Mouse (Mus musculus) spleen, adult 2 months (tissue): ENCODE results near the gene Rtel1. TPM values are rescaled to one million over a fixed set of nuclear protein-coding genes. Genes with fewer than 3 reads are reported as not detected.

Source experiments
- DNase-seq, 2 experiments: peaks; one replicate each; pipeline versions ENCODE4 v3.0.0 to v3.0.0-alpha.2; 2012 to 2021; ENCODE audit warnings: low spot score in 2 of 2, low read depth in 1 of 2
- H3K27ac ChIP-seq: fragments of 200-500 bp; 2 replicates; pipeline ENCODE4 v1.5.1; 2012; ENCODE audit warnings: low read length, inconsistent platforms; ENCODE audit not compliant: insufficient read depth
- H3K27me3 ChIP-seq: fragments of 200-500 bp; 2 replicates; pipeline ENCODE4 v1.6.1; 2012; ENCODE audit warnings: mild to moderate bottlenecking, moderate library complexity, low read length, inconsistent platforms; ENCODE audit not compliant: control insufficient read depth, insufficient read depth
- H3K36me3 ChIP-seq: fragments of 200-500 bp; 2 replicates; pipeline ENCODE4 v1.6.1; 2012; ENCODE audit warnings: mild to moderate bottlenecking, low read length, inconsistent platforms; ENCODE audit not compliant: control insufficient read depth, insufficient read depth
- H3K4me1 ChIP-seq: fragments of 200-500 bp; 2 replicates; pipeline ENCODE4 v1.6.1; 2011; ENCODE audit warnings: inconsistent platforms; ENCODE audit not compliant: control insufficient read depth, insufficient read depth, insufficient read length
- H3K4me3 ChIP-seq: fragments of 200-500 bp; 2 replicates; pipeline ENCODE4 v1.5.1; 2011; ENCODE audit warnings: mild to moderate bottlenecking, inconsistent platforms; ENCODE audit not compliant: insufficient read depth, insufficient read length; ENCODE audit errors: extremely low read depth
- CTCF ChIP-seq: fragments of 200-500 bp; IDR thresholded peaks from 2 replicates; pipeline ENCODE4 v1.5.1; 2011; ENCODE audit warnings: mild to moderate bottlenecking, inconsistent platforms; ENCODE audit not compliant: insufficient read depth, insufficient read length, insufficient replicate concordance; ENCODE audit errors: extremely low read depth
- POLR2A ChIP-seq: fragments of 200-500 bp; IDR thresholded peaks from 2 replicates; pipeline ENCODE4 v1.6.1; 2011; ENCODE audit warnings: low read depth, low read length, inconsistent platforms
- WGBS: fragments of 180-500 bp; shearing (Covaris S2); methylation state at CpG from one replicate; pipeline ENCODE4 v1.1.7; 2018; 5-methylcytosine and 5-hydroxymethylcytosine counted together
- polyA plus RNA-seq: library from polyadenylated mRNA; depleted of rRNA; stranded (reverse); fragments of >200 nt; gene quantifications from 2 replicates; pipeline ENCODE4 v1.2.3, GENCODE M21; 2012; rRNA removed

Gene Rtel1
- 51.9 and 52.9 TPM in 2 replicates for polyA plus RNA-seq

DNA sequence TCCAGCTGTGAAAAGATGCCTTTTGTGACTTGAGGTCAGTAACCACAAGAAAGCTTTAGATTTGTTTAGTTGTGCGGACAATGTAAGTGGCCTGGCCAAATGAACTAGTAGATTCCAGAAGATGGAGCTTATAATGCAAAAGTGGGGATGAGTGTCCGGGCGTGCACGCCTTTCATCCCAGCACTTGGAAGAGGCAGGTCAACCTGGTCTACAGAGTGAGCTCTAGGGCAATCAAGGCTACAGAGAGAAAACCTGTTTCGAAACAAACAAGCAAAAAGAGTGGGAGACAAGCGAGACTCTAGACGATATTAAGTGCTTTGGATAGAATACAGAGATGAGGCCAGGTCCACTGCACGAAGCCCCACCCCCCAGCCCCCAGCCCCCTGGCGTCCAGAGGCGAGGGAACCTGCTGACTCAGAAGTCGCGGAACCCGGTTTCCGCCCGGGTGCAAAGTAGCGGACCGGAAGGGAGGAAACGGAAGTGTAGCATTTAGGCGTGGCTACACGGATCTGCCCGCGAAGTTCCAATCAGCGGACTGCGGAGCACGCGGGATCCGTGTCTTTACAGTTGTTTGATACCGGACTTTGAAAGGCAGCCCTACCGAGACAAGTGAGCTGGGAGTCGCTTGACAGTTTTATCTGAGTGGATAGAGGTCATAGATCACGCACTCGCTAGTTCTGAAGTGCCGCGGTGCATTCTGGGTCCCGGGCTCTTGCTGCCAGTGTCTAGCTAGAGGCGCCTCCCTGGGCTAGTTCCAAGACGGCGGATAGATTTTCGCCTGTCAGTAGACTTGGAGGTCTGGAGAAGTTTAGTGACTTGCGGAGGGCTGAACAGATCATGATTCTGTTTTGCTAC, at the start of gene Rtel1:
Gene Rtel1, plus strand, starts transcription at position 492 of the 855 bp plus-strand sequence.
- TF ChIP-seq POLR2A (no peak), CTCF (no peak)
- WGBS, result 5% methylated on average over 40 of the region's 40 CpGs
- Histone ChIP-seq H3K36me3 (peaks cover 4% of the 10 kb centered on the region), H3K27me3 (no peaks in the 10 kb centered on the region), H3K4me3 (peak within 1 kb of the TSS; percentile 91), H3K4me1 (no peaks in the 10 kb centered on the region; the same call in 1 of the 2 replicates), H3K27ac (peak within 1 kb of the TSS; percentile 78)
- DNase-seq, result peak; percentile 73 to 78

- WGBS, result 94% methylated on average over 2 of the region's 2 CpGs
- Histone ChIP-seq H3K4me1 (no peaks in the 10 kb centered on the region), H3K4me3 (no peak overlapping the region), H3K36me3 (peaks cover 27% of the 10 kb centered on the region), H3K27me3 (no peaks in the 10 kb centered on the region), H3K27ac (no peak overlapping the region)
- TF ChIP-seq CTCF, result no peak
- TF ChIP-seq POLR2A, result no peak
- DNase-seq, result no peak
Observed at GRCm38 (mm10) chr2:181272092-181272491, 47.4 kb upstream of the Rtel1 start.

DNA sequence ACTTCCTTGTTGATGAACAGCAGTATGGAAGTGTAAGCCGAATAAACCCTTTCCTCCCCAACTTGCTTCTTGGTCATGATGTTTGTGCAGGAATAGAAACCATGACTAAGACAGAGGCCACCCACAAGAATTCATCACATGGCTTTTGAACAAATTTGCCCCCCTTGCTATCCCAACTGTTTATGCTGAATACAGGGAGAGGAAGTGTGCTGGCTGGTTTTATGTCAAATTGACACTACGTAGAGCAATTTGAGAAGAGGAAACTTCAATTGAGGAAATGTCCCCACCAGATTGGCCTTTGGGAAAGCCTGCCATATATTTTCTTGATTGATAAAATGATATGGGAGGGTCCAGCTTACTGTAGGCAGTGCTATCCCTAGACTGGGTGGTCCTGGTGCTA, 45.7 kb upstream of the Rtel1 start:
- no peak overlapping the region for H3K27ac ChIP-seq
- TF ChIP-seq POLR2A (no peak), CTCF (no peak)
- WGBS, result 85% methylated on average over 2 of the region's 2 CpGs

DNA sequence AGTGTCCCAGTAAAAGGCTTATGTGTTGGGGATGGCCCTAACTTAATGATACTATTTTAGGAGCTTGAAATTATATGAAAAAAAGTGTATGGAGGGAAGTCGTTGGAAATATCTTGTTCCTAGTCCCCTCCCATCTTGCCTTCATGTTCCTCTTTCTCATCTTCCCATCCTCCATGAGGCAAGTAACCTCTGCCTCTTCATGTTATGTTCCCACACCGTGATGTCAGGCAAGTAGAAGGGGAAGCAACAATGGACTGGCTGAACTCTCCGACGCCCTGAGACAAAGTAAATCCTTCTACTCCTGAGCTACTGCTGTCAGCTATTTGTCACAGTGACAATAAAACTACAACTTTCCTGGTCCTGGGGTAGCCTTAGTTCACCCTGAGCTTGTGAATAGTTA, 44.9 kb upstream of the Rtel1 start:
- DNase-seq, result no peak
- TF ChIP-seq POLR2A, result no peak
- no peak for TF ChIP-seq CTCF
- 73% methylated on average over 4 of the region's 4 CpGs for WGBS
- no peaks in the 10 kb centered on the region for H3K4me1 ChIP-seq
- no peak overlapping the region for H3K4me3 ChIP-seq
- H3K36me3 ChIP-seq, result peaks cover 24% of the 10 kb centered on the region
- no peaks in the 10 kb centered on the region for H3K27me3 ChIP-seq
- H3K27ac ChIP-seq, result no peak overlapping the region

More for the DNA sequence above, 45.7 kb upstream of the Rtel1 start:
- Histone ChIP-seq H3K36me3 (peaks cover 27% of the 10 kb centered on the region), H3K27me3 (no peaks in the 10 kb centered on the region), H3K4me1 (no peaks in the 10 kb centered on the region), H3K4me3 (no peak overlapping the region)
- DNase-seq, result no peak

DNA sequence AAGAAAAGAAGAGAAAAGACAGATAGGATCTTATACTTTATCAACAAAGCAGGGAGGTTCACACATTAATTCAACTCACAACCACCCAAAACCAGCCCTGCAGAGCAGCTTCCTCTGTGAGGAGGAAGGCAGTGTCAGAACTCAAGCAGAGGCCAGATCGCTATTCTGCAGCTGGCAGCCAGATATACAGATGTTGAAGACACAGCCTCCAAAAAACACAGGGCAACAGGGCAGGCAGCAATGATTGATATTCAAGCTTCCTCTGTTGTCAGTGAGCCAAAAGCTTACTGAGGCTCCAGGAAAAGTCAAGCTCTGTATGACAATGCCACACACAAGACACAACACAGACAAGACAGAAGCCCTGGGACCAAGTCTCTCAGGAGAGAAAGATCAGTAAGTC, 42.8 kb upstream of the Rtel1 start:
- H3K4me1 ChIP-seq, result no peaks in the 10 kb centered on the region
- H3K4me3 ChIP-seq, result no peak overlapping the region
- no peaks in the 10 kb centered on the region for H3K27me3 ChIP-seq
- H3K36me3 ChIP-seq, result peaks cover 15% of the 10 kb centered on the region
- 59% methylated on average over 1 of the region's 1 CpGs for WGBS
- DNase-seq, result no peak
- H3K27ac ChIP-seq, result no peak overlapping the region
- TF ChIP-seq CTCF (no peak), POLR2A (no peak)

DNA sequence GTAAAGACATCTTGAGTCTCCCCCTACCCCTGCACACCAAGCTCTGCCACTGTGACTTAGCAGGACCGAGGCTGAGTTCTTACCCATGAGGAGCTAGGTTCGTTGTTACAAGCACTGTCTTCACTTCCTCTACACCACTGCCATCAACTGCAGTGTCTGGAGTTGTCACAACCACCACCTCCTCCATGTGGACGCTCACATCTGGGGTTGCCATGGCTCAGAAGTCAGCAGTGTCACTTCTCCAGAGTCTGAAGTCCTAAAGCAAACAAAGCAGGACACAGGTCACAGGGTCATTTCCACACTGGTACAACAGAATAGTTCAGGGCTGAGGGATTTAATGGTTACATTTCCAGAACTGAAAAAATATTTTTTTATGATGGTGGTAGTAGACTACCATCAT, 41.7 kb upstream of the Rtel1 start:
- no peak overlapping the region for H3K27ac ChIP-seq
- no peak overlapping the region for H3K4me3 ChIP-seq
- no peak for DNase-seq
- TF ChIP-seq CTCF, result no peak
- TF ChIP-seq POLR2A, result no peak
- 72% methylated on average over 3 of the region's 3 CpGs for WGBS
- H3K27me3 ChIP-seq, result no peaks in the 10 kb centered on the region
- H3K4me1 ChIP-seq, result no peaks in the 10 kb centered on the region
- H3K36me3 ChIP-seq, result peaks cover 15% of the 10 kb centered on the region

DNA sequence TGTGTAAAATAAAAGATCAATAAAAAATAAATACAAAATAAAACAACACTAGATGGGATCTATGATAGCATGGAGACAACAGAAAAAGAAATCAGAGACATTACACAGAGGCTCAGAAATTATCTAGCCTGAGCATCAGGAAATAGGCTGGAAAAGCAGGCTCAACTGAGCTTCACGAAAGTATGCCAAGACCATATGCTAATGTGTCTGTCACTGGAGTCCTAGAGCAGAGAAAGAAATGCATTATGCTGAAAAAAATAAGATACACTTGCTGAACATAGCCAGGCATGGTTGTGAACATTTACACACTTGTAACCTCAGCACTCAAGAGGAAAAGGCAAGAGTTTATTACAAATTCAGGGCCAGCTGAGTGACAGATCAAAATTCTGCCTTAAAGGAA, 39.6 kb upstream of the Rtel1 start:
- WGBS, result 90% methylated on average over 1 of the region's 1 CpGs
- DNase-seq, result no peak
- no peak overlapping the region for H3K27ac ChIP-seq
- H3K4me3 ChIP-seq, result no peak overlapping the region
- H3K36me3 ChIP-seq, result peaks cover 17% of the 10 kb centered on the region
- H3K4me1 ChIP-seq, result no peaks in the 10 kb centered on the region
- H3K27me3 ChIP-seq, result no peaks in the 10 kb centered on the region
- TF ChIP-seq POLR2A (no peak), CTCF (no peak)
